Mouse (Mus musculus): Measurements from ENCODE around the gene Exosc5. TPM values are rescaled to one million over a fixed set of nuclear protein-coding genes. Genes with fewer than 3 reads are reported as not detected.

Exosc5 gene
- 127 TPM for polyA plus RNA-seq (2017; shearing (Covaris generic))

GRCm38 (mm10) chr7:25658657-25659472 is at the start of gene Exosc5, which contains the start of gene Bckdha:
Exosc5 (plus strand) TSS chr7:25659164.
Bckdha (minus strand) TSS chr7:25658981.

GRCm38 (mm10) chr7:25615706-25616011 is 43.3 kb upstream of the Exosc5 start, which contains the start of gene Erich4:
Erich4 (minus strand) TSS chr7:25615892.

GRCm38 (mm10) chr7:25618865-25619721 is 39.9 kb upstream of the Exosc5 start, which contains the start of gene Dmac2:
Dmac2 (plus strand) TSS chr7:25619414.

GRCm38 (mm10) chr7:25626509-25627430 is 32.2 kb upstream of the Exosc5 start, which contains the start of gene B3gnt8:
B3gnt8 (plus strand) TSS chr7:25626654.

GRCm38 (mm10) chr7:25674719-25675300 is 15.8 kb downstream of the Exosc5 start, which contains the start of gene Tmem91:
Tmem91 (minus strand) TSS chr7:25675166.

GRCm38 (mm10) chr7:25680514-25681258 is 21.7 kb downstream of the Exosc5 start, which contains the start of gene B9d2:
B9d2 (plus strand) TSS chr7:25680780.

GRCm38 (mm10) chr7:25686680-25687531 is 27.9 kb downstream of the Exosc5 start, which contains the start of gene Tgfb1:
Tgfb1 (plus strand) TSS chr7:25687002.

GRCm38 (mm10) chr7:25718788-25719417 is 59.9 kb downstream of the Exosc5 start, which contains the start of gene Ccdc97:
Ccdc97 (minus strand) TSS chr7:25719088.

Other genes starting within 250 kb of the Exosc5 start
- gene Cxcl17, start 246.3 kb upstream of the Exosc5 start, polyA plus RNA-seq (2017; shearing (Covaris generic)) = not detected
- gene Ceacam1, start 181.6 kb upstream of the Exosc5 start, polyA plus RNA-seq (2017; shearing (Covaris generic)) = 0.72 TPM
- gene Ceacam2, start 119.3 kb upstream of the Exosc5 start, polyA plus RNA-seq (2017; shearing (Covaris generic)) = 0.39 TPM
- 0.19 TPM for gene Erich4, start 43.3 kb upstream of the Exosc5 start, polyA plus RNA-seq (2017; shearing (Covaris generic))
- 64.9 TPM for gene Dmac2, start 39.8 kb upstream of the Exosc5 start, polyA plus RNA-seq (2017; shearing (Covaris generic))
- gene B3gnt8, start 32.5 kb upstream of the Exosc5 start, polyA plus RNA-seq (2017; shearing (Covaris generic)) = 0.39 TPM
- gene Bckdha, start 183 bp upstream of the Exosc5 start, polyA plus RNA-seq (2017; shearing (Covaris generic)) = 48.4 TPM
- gene Tmem91, start 16.0 kb downstream of the Exosc5 start, polyA plus RNA-seq (2017; shearing (Covaris generic)) = 3.0 TPM
- gene B9d2, start 21.6 kb downstream of the Exosc5 start, polyA plus RNA-seq (2017; shearing (Covaris generic)) = 39.9 TPM
- gene Tgfb1, start 27.8 kb downstream of the Exosc5 start, polyA plus RNA-seq (2017; shearing (Covaris generic)) = 150 TPM
- 72.4 TPM for gene Ccdc97, start 59.9 kb downstream of the Exosc5 start, polyA plus RNA-seq (2017; shearing (Covaris generic))
- 122 TPM for gene Hnrnpul1, start 95.6 kb downstream of the Exosc5 start, polyA plus RNA-seq (2017; shearing (Covaris generic))
- gene Axl, start 129.5 kb downstream of the Exosc5 start, polyA plus RNA-seq (2017; shearing (Covaris generic)) = 21.1 TPM
- 2.6 TPM for gene Cyp2s1, start 157.7 kb downstream of the Exosc5 start, polyA plus RNA-seq (2017; shearing (Covaris generic))
- not detected for gene Cyp2b10, start 238.5 kb downstream of the Exosc5 start, polyA plus RNA-seq (2017; shearing (Covaris generic))

All from CD4-positive, CD25-positive, alpha-beta regulatory T cell (primary cell).